Mouse (Mus musculus) cerebellum, adult 2 months (tissue): Measurements from ENCODE around the gene Dzip1l. TPM values are rescaled to one million over a fixed set of nuclear protein-coding genes. Genes with fewer than 3 reads are reported as not detected.
"Not testable (repeated sequence)": the region's sequence is repeated elsewhere in the genome, so short reads cannot be mapped to it uniquely, and the experiment has no call there.

Experiments used
- DNase-seq, 2 experiments: peaks; one replicate each; pipeline ENCODE4 v3.0.0; 2021
- H3K27ac ChIP-seq: fragments of 200-500 bp; 2 replicates; pipeline ENCODE4 v1.5.1; 2012; ENCODE audit warnings: low read length, control low read depth, inconsistent platforms; ENCODE audit not compliant: insufficient read depth
- H3K27me3 ChIP-seq: fragments of 200-500 bp; 2 replicates; pipeline ENCODE4 v1.6.1; 2012; ENCODE audit warnings: inconsistent platforms, mild to moderate bottlenecking, low read length, moderate library complexity; ENCODE audit not compliant: control insufficient read depth, insufficient read depth
- H3K4me1 ChIP-seq: fragments of 200-500 bp; 2 replicates; pipeline ENCODE4 v1.6.1; 2011; ENCODE audit warnings: low read length; ENCODE audit not compliant: control insufficient read depth, insufficient read depth
- H3K4me3 ChIP-seq: fragments of 200-500 bp; replicated peaks from 2 replicates; pipeline ENCODE3; 2011; ENCODE audit warnings: mild to moderate bottlenecking, low read depth, low read length, control low read depth; ENCODE audit not compliant: insufficient read depth
- CTCF ChIP-seq: fragments of 200-500 bp; IDR thresholded peaks from 2 replicates; pipeline ENCODE4 v1.5.1; 2011; ENCODE audit warnings: low read depth, mild to moderate bottlenecking, control low read depth, low read length, moderate library complexity, borderline replicate concordance; ENCODE audit not compliant: insufficient read depth
- POLR2A ChIP-seq: fragments of 200-500 bp; IDR thresholded peaks from 2 replicates; pipeline ENCODE4 v1.6.1; 2011; ENCODE audit warnings: low read length, control low read depth, borderline replicate concordance; ENCODE audit not compliant: insufficient read depth
- WGBS: fragments of 180-500 bp; shearing (Covaris S2); methylation state at CpG from one replicate; pipeline ENCODE4 v1.1.7; 2018; 5-methylcytosine and 5-hydroxymethylcytosine counted together
- polyA plus RNA-seq: library from polyadenylated mRNA; depleted of rRNA; stranded (reverse); fragments of >200 nt; gene quantifications from 2 replicates; pipeline ENCODE4 v1.2.3, GENCODE M21; 2012; rRNA removed

Dzip1l gene
- 8.4 and 8.5 TPM in 2 replicates for polyA plus RNA-seq

DNA sequence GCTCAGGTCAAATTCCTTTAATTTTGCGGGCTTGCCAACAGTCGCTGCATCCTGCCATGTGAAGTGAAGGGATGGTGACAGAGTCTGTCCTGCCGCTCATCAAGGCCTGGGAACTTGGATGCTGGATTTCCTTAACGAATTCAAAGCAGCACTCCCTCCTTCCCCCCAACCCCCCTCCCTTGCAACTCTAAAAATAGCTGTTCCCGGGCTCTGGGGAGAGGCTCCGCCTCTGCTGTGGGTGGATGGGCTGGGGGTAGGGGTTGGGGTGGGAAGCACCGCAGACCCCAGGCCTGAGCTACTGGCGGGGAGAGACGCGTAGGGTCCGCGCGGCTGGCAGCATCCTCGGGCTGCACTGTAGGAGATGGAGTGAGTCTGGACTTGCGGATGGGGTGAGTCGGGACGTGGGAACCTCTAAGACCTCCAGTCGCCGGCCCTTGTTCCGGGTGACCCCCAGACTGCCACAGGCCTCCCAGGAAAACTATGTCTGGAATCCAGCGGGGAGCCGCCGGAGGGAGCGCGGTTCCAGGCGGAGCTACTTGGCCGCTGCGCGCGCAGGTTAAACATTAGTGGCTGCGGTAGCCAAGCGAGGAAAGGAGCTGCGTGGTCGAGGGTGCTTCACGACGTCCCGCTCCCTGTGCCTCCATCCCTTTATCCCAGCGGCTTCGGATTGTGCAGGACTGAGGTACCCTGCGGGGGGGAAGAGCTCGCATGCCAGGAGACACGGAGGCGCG lies at the start of gene Dzip1l:
Gene Dzip1l (plus strand): TSS at position 216 of the 731 bp plus-strand sequence.
- peak within 1 kb of the TSS; percentile 82; the same call in 1 of the 2 replicates for H3K27ac ChIP-seq
- WGBS = under 1% methylated on average over 44 of the region's 44 CpGs
- TF ChIP-seq POLR2A (0 out of 2 replicates have a peak, but pooled peaks have one; percentile 17), CTCF (no peak)
- DNase-seq = peak; percentile 68 to 77
- H3K4me1 ChIP-seq = no peaks in the 10 kb centered on the region; the same call in 1 of the 2 replicates
- peak within 1 kb of the TSS; percentile 70 for H3K4me3 ChIP-seq
- no peaks in the 10 kb centered on the region for H3K27me3 ChIP-seq

- DNase-seq = peak in 1 of 2 experiments; percentile 29
- TF ChIP-seq CTCF = peak; percentile 42; the same call in 1 of the 2 replicates
- TF ChIP-seq POLR2A = no peak
- no peaks in the 10 kb centered on the region for H3K4me1 ChIP-seq
- WGBS = 19% methylated on average over 2 of the region's 2 CpGs
- H3K27me3 ChIP-seq = no peaks in the 10 kb centered on the region
- no peak overlapping the region for H3K27ac ChIP-seq
- H3K4me3 ChIP-seq = no peak overlapping the region
These were observed 48.6 kb upstream of the Dzip1l start for GRCm38 (mm10) chr9:99580655-99581054.

- no peak overlapping the region for H3K27ac ChIP-seq
- no peaks in the 10 kb centered on the region for H3K27me3 ChIP-seq
- no peak for TF ChIP-seq POLR2A
- TF ChIP-seq CTCF = peak; percentile 76
- 26% methylated on average over 8 of the region's 8 CpGs for WGBS
- peak; percentile 33 to 58 for DNase-seq
- no peak overlapping the region for H3K4me3 ChIP-seq
- no peaks in the 10 kb centered on the region for H3K4me1 ChIP-seq
These were observed 41.6 kb upstream of the Dzip1l start for GRCm38 (mm10) chr9:99587505-99588202.

DNA sequence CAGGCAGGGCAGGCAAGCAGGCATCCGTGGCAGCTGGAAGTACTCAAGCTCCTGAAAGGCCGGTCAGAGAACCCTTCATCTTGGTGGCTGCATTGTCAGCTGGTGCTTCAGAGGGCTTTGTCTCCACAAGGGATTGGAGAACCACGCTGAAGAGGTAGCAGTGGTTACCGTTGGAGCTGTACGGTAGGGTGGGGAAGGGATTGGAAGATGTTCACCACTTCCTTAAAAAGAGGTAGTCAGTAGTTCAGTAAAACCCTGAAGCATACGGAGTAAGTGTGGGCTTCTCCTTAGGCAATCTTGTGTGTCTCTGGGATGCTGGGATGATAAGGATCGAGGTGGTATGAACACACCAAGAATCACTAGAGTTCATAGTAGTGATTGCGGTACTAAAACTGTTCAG lies 38.2 kb upstream of the Dzip1l start:
- WGBS = 74% methylated on average over 8 of the region's 8 CpGs
- Histone ChIP-seq H3K4me1 (no peaks in the 10 kb centered on the region), H3K4me3 (no peak overlapping the region), H3K27ac (no peak overlapping the region), H3K27me3 (no peaks in the 10 kb centered on the region)
- TF ChIP-seq CTCF (no peak), POLR2A (no peak)
- DNase-seq = no peak

DNA sequence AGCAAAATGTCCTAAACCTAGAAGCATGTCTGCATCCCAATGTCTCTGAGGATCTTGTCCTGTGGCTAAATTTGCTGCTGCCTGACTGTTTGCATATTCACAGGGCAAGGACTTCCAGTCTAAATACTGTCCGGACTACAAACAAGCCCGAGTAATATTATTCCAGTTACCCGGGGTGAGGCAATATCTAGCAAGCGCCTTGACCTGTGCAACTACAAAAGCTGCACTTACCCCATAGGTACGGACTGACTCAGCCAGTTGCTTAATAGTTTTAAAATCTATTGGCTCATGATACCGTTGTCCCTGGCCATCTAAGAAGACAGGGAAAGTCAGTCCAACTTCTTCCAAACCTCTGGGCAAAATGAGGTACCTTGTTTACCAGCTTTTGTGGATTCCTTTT lies 30.2 kb upstream of the Dzip1l start:
- H3K27me3 ChIP-seq, DNase-seq, H3K4me3 ChIP-seq, H3K4me1 ChIP-seq, H3K27ac ChIP-seq: not testable (repeated sequence)
- 94% methylated on average over 6 of the region's 6 CpGs for WGBS

GRCm38 (mm10) chr9:99603566-99603965 lies 25.7 kb upstream of the Dzip1l start:
- Histone ChIP-seq H3K27ac (no peak overlapping the region), H3K4me1 (no peaks in the 10 kb centered on the region), H3K4me3 (no peak overlapping the region), H3K27me3 (no peaks in the 10 kb centered on the region)
- WGBS = 68% methylated on average over 2 of the region's 2 CpGs
- no peak for TF ChIP-seq CTCF
- TF ChIP-seq POLR2A = no peak
- no peak for DNase-seq

GRCm38 (mm10) chr9:99612202-99612601 lies 17.1 kb upstream of the Dzip1l start, which contains the start of gene A4gnt:
A4gnt (plus strand) TSS chr9:99612502.
- no peaks in the 10 kb centered on the region for H3K4me1 ChIP-seq
- no peak within 1 kb of the TSS for H3K27ac ChIP-seq
- no peak for DNase-seq
- no peaks in the 10 kb centered on the region; the same call in 1 of the 2 replicates for H3K27me3 ChIP-seq
- 62% methylated on average over 2 of the region's 2 CpGs for WGBS
- TF ChIP-seq POLR2A = no peak
- TF ChIP-seq CTCF = no peak
- no peak within 1 kb of the TSS for H3K4me3 ChIP-seq

DNA sequence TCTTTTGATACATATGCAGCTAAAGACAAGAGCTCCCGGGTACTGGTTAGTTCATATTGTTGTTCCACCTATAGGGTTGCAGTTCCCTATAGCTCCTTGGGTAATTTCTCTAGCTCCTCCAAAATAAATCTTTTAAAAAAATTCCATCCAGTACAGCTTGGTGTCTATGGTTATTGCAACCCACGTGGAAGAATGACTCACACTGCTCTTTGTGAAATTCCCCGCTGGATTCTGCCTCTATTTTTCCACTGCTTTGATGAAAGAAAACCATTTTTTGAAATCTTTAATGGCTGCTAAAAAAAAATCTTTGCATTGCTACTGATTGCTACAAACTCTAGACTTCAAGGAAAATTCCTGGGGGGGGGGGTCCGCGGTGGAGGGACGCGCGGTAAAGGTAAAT lies 9.6 kb upstream of the Dzip1l start:
- Histone ChIP-seq H3K4me3 (no peak overlapping the region), H3K27me3 (no peaks in the 10 kb centered on the region), H3K27ac (no peak overlapping the region), H3K4me1 (no peaks in the 10 kb centered on the region)
- DNase-seq = no peak
- TF ChIP-seq POLR2A (no peak), CTCF (no peak)
- WGBS = 92% methylated on average over 8 of the region's 8 CpGs
